Mouse (Mus musculus) lung, embryonic 15.5 days (tissue): Measurements from ENCODE around the gene Cfap77. TPM values are rescaled to one million over a fixed set of nuclear protein-coding genes. Genes with fewer than 3 reads are reported as not detected.
A peak's percentile ranks its signal among the peaks of the same experiment; 100 is the strongest.

Source experiments
- ATAC-seq: fragments of 200-750 bp; cut with Nextera tagmentation; 2 replicates; pipeline ENCODE4 v1.8.0; 2017; ENCODE audit warnings: moderate number of reproducible peaks, borderline replicate concordance; ENCODE audit not compliant: low FRiP score, low TSS enrichment; ENCODE audit errors: extremely low read depth
- H3K27ac ChIP-seq: fragments of 300-500 bp; sonication (generic); 2 replicates; pipeline ENCODE4 v1.5.1; 2015; ENCODE audit warnings: moderate library complexity, mild to moderate bottlenecking, inconsistent platforms
- H3K27me3 ChIP-seq: fragments of 300-500 bp; sonication (generic); 2 replicates; pipeline ENCODE4 v1.6.1; 2015; ENCODE audit warnings: inconsistent platforms
- H3K36me3 ChIP-seq: fragments of 300-500 bp; sonication (generic); 2 replicates; pipeline ENCODE4 v1.6.1; 2015; ENCODE audit warnings: inconsistent platforms
- H3K4me1 ChIP-seq: fragments of 300-500 bp; sonication (generic); 2 replicates; pipeline ENCODE4 v1.6.1; 2015; ENCODE audit warnings: inconsistent platforms
- H3K4me2 ChIP-seq: fragments of 300-500 bp; sonication (generic); 2 replicates; pipeline ENCODE4 v1.6.1; 2015; ENCODE audit warnings: inconsistent platforms, mild to moderate bottlenecking, moderate library complexity
- H3K4me3 ChIP-seq: fragments of 300-500 bp; sonication (generic); 2 replicates; pipeline ENCODE4 v1.5.1; 2015; ENCODE audit warnings: mild to moderate bottlenecking, inconsistent platforms
- H3K9ac ChIP-seq: fragments of 300-500 bp; sonication (generic); 2 replicates; pipeline ENCODE4 v1.6.1; 2015; ENCODE audit warnings: inconsistent platforms
- H3K9me3 ChIP-seq: fragments of 300-500 bp; sonication (generic); 2 replicates; pipeline ENCODE4 v1.6.1; 2016; ENCODE audit warnings: inconsistent platforms
- WGBS: fragments of 180-500 bp; shearing (Covaris S2); methylation state at CpG from one replicate; pipeline ENCODE4 v1.1.7; 2015; 5-methylcytosine and 5-hydroxymethylcytosine counted together
- polyA plus RNA-seq: library from polyadenylated mRNA; unstranded; fragments of >200 nt; fragmentation: Nextera tagmentation; extraction: Ambion mirVana; gene quantifications from 2 replicates; pipeline ENCODE4 v1.2.1, GENCODE M21; 2015

Cfap77 gene
- polyA plus RNA-seq, 1 experiment from 2014 or later = 0.57 TPM

DNA sequence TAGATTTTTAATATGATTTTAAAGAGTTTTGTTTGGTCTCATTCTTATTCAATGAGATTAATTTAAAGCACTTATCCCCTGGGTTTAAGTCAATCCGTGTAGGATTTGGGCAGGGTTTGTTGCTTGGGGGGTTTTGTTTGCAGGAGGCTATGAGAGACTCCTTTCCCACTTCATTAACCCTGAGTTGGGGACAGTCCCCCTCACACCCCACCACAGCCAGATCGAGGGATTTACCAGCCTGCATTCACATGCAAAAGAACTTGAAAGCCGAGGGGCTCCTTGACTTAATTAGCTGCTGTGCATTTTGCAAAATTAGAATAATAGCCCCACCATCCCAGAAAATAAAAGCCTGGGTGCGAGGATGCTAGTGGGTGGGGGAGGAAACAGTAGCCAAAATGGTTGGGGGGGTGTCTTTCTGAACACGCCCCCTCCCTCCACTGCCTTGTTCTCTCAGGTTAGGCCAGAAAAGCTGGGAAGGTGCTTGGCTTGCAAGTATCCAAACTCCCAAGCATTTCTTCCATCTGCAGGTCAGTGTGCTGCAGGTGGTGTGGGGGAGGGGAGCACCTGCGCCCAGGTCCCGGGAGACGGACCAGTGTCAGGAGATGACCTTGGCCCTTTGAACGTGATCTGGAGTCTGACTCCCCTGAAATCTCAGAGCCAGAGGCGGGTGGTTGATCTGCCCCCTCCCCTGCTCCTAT, 147.0 kb downstream of the Cfap77 start:
- H3K36me3 ChIP-seq = 0 out of 2 replicates have a peak, but pooled peaks cover 5% of the 10 kb centered on the region
- 6% methylated on average over 10 of the region's 10 CpGs for WGBS

DNA sequence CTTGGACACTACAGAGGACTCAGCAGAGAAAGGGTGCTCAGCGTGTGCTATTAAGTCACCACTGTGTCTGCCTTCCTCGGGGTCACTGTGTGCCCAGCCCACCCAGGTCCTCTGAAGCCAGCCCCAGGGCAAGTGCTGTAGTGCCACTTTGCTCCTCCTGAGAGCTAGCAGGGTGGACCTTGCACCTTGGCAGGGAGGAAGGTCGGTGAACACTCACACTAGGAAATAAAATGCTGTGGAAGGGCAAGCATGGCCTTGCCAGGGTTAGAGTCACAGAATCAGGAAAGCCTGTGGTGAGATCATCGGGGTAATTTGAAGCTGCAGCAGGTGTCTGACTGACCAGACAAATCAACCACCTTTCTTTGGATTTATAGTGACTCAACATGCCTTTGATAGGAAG, 149.3 kb downstream of the Cfap77 start:
- ATAC-seq = no peak
- H3K4me1 ChIP-seq = peaks cover 16% of the 10 kb centered on the region
- no peak overlapping the region for H3K4me3 ChIP-seq
- WGBS = 82% methylated on average over 4 of the region's 4 CpGs
- H3K4me2 ChIP-seq = no peak overlapping the region
- H3K36me3 ChIP-seq = 0 out of 2 replicates have a peak, but pooled peaks cover 5% of the 10 kb centered on the region
- H3K27me3 ChIP-seq = peaks cover 43% of the 10 kb centered on the region
- H3K9ac ChIP-seq = no peak overlapping the region
- no peak overlapping the region for H3K27ac ChIP-seq
- no peaks in the 10 kb centered on the region for H3K9me3 ChIP-seq

More for the DNA sequence above, 147.0 kb downstream of the Cfap77 start:
- Histone ChIP-seq H3K9ac (no peak overlapping the region), H3K4me3 (peak overlapping the region; percentile 12; the same call in 1 of the 2 replicates), H3K27ac (no peak overlapping the region), H3K27me3 (peaks cover 66% of the 10 kb centered on the region), H3K9me3 (no peaks in the 10 kb centered on the region), H3K4me2 (peak overlapping the region; percentile 36), H3K4me1 (peaks cover 16% of the 10 kb centered on the region)
- ATAC-seq = no peak

DNA sequence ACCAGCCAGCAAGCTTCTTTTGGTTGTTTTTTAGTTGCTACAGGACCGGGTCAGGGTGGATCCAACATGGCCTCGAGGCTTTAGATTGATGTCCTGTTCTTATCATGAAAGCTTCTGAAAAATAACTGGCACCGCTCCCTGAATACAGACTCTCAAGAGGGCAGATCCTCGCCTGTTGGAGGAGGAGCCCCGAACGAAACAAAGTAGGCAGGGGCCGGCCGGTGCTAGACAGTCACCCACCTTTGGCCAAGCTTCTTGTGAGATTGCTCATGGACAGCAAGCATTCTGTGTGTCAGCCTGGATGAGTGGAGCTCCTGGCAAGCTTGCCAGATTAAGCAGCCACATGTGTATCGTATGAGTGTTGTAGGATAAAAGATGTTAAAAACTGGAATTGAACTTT, 150.1 kb downstream of the Cfap77 start:
- Histone ChIP-seq H3K9me3 (no peaks in the 10 kb centered on the region), H3K27ac (no peak overlapping the region), H3K4me3 (no peak overlapping the region), H3K4me1 (peaks cover 16% of the 10 kb centered on the region), H3K4me2 (no peak overlapping the region), H3K9ac (no peak overlapping the region), H3K36me3 (0 out of 2 replicates have a peak, but pooled peaks cover 5% of the 10 kb centered on the region), H3K27me3 (peaks cover 36% of the 10 kb centered on the region)
- ATAC-seq = no peak
- WGBS = 78% methylated on average over 9 of the region's 9 CpGs

DNA sequence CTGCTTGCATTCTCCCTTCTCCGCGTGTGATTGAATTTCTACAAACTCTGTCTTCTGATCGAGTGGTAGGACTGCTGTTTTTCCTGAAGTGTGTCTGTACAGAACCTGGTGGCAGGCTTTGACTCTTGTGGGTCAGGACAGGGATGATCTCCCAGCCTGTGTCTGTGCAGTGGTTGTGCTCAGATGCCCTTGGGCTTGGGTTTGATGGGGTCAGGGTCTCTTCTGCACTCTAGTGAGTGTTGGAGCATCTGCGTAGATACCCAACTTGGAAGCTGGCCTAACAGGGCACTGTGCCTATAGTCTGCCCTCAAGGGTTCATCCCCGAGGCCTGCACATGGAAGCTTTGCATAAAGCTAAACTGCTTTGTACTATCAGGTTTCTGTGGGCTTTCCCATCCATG, 151.0 kb downstream of the Cfap77 start:
- no peak overlapping the region for H3K4me2 ChIP-seq
- H3K36me3 ChIP-seq = 0 out of 2 replicates have a peak, but pooled peaks cover 5% of the 10 kb centered on the region
- ATAC-seq = no peak
- no peak overlapping the region for H3K27ac ChIP-seq
- 80% methylated on average over 5 of the region's 5 CpGs for WGBS
- no peak overlapping the region for H3K9ac ChIP-seq
- H3K4me1 ChIP-seq = peaks cover 8% of the 10 kb centered on the region
- peaks cover 26% of the 10 kb centered on the region for H3K27me3 ChIP-seq
- H3K9me3 ChIP-seq = no peaks in the 10 kb centered on the region
- no peak overlapping the region for H3K4me3 ChIP-seq

DNA sequence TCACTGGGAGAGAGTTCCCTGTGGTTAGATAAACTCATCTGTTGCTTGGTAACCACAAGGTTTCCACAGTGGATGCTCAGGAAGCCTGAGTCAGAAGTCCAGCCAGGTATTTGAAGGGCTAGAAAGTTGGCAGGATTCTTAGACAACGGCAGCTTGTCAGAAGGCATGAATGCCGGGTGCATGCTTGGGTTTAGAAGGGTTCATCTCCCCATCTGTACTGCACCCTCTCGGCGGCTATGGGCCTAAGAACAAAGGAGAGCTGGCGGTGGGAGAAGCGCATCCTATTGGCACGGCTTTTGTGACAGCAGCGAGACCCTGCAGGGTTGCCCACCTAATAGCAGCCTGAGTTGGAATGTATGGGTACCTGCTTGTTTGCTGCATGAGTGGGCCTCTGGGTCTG, 152.6 kb downstream of the Cfap77 start:
- H3K27me3 ChIP-seq = peaks cover 11% of the 10 kb centered on the region
- no peak overlapping the region for H3K4me3 ChIP-seq
- H3K9me3 ChIP-seq = no peaks in the 10 kb centered on the region
- no peaks in the 10 kb centered on the region for H3K4me1 ChIP-seq
- 0 out of 2 replicates have a peak, but pooled peaks cover 5% of the 10 kb centered on the region for H3K36me3 ChIP-seq
- WGBS = 86% methylated on average over 8 of the region's 8 CpGs
- no peak overlapping the region for H3K4me2 ChIP-seq
- ATAC-seq = no peak
- no peak overlapping the region for H3K9ac ChIP-seq
- no peak overlapping the region for H3K27ac ChIP-seq

DNA sequence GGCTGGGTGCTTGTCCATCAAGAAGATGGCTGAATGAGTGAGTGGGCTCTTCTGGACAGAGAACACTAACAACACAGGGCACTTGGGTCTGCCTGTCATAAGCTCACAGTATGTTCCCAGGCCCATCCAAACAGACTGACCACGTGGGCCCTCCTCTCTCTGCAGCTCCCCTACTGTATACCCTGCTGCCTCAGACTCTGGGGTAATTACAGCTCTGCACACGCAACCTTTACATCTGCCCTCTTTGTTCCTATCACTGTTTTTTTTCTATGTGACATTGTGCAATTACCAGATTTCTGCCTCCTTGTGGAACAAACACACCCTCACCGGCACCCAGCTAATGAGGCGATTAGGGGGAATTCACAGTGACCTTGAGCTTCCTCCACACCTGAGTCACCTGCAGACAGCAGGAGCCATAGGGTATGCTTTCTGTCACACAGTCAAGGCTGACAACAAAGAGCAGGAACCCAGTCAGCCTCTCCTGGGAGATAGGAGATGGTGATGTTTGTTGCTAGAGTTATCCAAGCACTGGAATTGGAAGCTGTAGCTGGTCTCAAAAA, 157.4 kb downstream of the Cfap77 start:
- H3K4me1 ChIP-seq = peaks cover 7% of the 10 kb centered on the region
- no peak for ATAC-seq
- H3K9me3 ChIP-seq = no peaks in the 10 kb centered on the region
- H3K9ac ChIP-seq = no peak overlapping the region
- no peak overlapping the region for H3K4me2 ChIP-seq
- H3K27ac ChIP-seq = no peak overlapping the region
- no peak overlapping the region for H3K4me3 ChIP-seq
- no peaks in the 10 kb centered on the region for H3K27me3 ChIP-seq
- peaks cover 20% of the 10 kb centered on the region for H3K36me3 ChIP-seq
- WGBS = 85% methylated on average over 4 of the region's 4 CpGs

DNA sequence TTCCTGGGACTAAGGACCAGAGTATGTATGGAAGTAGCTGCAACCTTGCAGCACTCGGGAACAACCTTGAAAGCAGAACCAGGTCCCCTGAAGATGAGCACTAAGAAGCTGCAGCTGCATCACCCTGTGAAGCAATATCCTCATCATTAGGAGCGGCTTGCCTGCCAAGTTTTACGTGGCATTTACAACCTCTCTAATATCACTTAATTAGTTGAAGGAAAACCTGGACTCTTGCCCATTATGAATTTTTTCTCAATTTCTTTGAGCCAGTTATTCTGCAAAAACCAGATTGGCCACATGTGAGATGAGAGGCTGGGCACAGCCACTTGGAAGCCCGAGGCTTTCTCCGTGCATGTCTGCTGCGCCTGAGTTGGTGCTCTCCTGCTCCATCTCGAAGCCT, 159.0 kb downstream of the Cfap77 start:
- H3K4me3 ChIP-seq = no peak overlapping the region
- no peaks in the 10 kb centered on the region for H3K9me3 ChIP-seq
- no peak overlapping the region for H3K27ac ChIP-seq
- no peak for ATAC-seq
- peaks cover 25% of the 10 kb centered on the region for H3K36me3 ChIP-seq
- H3K27me3 ChIP-seq = no peaks in the 10 kb centered on the region
- H3K4me1 ChIP-seq = peaks cover 7% of the 10 kb centered on the region
- 57% methylated on average over 7 of the region's 7 CpGs for WGBS
- no peak overlapping the region for H3K9ac ChIP-seq
- no peak overlapping the region for H3K4me2 ChIP-seq

DNA sequence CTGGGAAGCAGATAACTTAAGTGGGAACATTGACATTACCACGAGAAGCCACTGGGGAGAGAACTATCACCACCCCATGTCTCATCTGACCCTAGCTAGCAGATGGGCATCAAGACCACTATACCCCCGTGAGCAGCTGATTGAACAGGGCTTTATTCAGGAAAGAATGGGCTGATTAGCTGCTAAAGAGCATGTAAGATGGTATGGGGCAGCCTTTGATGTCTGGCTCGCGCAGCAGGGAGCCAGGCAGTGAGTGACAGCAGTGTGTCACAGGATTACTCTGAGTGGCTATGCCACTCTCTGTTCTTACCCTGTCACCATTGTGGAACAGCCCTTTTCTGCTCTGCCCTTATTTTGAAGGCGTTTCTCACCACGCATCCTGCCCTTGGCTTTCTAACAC, 161.3 kb downstream of the Cfap77 start:
- H3K4me2 ChIP-seq = no peak overlapping the region
- H3K9me3 ChIP-seq = no peaks in the 10 kb centered on the region
- peaks cover 7% of the 10 kb centered on the region for H3K4me1 ChIP-seq
- H3K36me3 ChIP-seq = peaks cover 32% of the 10 kb centered on the region
- no peak overlapping the region for H3K27ac ChIP-seq
- WGBS = 67% methylated on average over 6 of the region's 6 CpGs
- H3K9ac ChIP-seq = no peak overlapping the region
- ATAC-seq = no peak
- H3K27me3 ChIP-seq = no peaks in the 10 kb centered on the region
- no peak overlapping the region for H3K4me3 ChIP-seq

DNA sequence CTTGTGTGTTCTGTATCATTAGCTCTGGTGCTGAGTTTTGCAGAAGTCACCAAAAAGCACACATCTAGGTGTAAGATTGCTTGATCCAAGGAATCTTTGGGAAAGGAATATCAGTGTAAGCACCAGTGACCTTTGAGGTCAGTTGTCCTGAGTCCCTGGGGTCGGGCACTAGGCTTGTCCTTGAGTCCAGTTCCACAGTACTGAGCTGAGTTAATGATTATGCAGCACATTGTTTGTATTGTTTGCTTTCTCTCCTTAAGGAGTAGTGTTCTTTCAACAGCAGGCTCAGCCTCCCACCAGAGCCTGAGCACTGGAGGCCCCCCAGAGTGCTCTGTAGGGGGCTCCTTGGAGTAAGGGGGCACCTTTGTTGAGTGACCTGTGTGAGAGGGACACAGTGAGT, 162.1 kb downstream of the Cfap77 start:
- H3K4me3 ChIP-seq = no peak overlapping the region
- H3K9ac ChIP-seq = no peak overlapping the region
- H3K4me2 ChIP-seq = no peak overlapping the region
- no peaks in the 10 kb centered on the region for H3K27me3 ChIP-seq
- peaks cover 36% of the 10 kb centered on the region for H3K36me3 ChIP-seq
- peaks cover 7% of the 10 kb centered on the region for H3K4me1 ChIP-seq
- WGBS = 33% methylated on average over 1 of the region's 1 CpGs
- no peak overlapping the region for H3K27ac ChIP-seq
- H3K9me3 ChIP-seq = no peaks in the 10 kb centered on the region
- no peak for ATAC-seq

DNA sequence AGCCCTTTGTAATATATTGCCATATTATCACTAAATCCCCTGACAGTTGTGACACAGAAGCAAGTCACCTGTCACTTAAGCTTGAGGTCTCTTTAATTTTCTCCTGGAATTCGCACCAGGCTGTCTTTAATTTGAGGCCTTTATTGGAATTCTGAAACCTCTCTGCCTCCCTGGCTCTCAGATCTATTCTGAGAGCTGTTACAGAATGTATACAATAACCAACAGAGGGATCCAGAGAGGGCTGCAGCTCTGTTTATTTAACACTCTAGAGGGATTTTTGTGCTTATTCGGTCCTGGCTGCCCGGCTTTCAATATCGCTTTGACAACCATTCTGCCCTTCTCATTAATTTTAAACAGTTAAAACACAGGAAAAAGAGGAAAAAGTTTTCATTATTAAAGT, 170.0 kb downstream of the Cfap77 start:
- Histone ChIP-seq H3K36me3 (peaks cover 32% of the 10 kb centered on the region; the same call in 1 of the 2 replicates), H3K9me3 (no peaks in the 10 kb centered on the region), H3K4me1 (no peaks in the 10 kb centered on the region), H3K4me2 (no peak overlapping the region), H3K27me3 (no peaks in the 10 kb centered on the region), H3K9ac (no peak overlapping the region), H3K27ac (no peak overlapping the region), H3K4me3 (no peak overlapping the region)
- ATAC-seq = no peak
- 30% methylated on average over 4 of the region's 4 CpGs for WGBS

DNA sequence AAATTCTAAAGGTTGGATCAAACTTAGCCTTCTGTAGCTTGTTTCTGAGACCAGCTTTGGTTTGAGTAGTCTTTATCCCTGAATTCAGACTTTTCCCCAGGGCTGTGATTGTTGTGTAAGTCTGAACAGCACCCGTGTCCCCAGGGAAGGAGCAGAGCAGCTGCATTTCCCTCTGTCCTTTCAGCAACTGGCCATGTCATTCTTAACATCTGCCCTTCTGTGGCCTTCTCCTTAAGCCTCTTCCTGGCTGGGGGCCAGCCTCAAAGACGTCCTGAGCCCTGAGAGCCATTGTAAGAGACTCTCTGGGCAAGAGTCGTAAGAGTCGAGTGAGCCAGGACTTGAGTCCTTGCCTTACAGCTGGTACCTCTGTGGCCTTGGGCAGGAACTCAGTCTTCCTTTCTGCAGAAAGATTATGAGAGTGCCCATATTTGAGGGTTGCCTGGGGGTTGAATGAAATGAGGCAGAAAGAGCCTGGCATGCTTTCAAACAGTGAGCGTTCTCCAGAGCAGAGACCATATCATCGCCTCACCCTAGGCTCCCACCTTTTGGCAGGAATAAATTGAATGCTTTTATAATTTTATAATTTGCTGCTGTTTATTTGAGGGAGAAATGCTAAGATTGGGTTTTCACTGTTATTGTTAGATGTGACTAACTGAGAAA, 171.9 kb downstream of the Cfap77 start:
- Histone ChIP-seq H3K4me3 (no peak overlapping the region), H3K4me2 (no peak overlapping the region), H3K9ac (no peak overlapping the region), H3K27me3 (no peaks in the 10 kb centered on the region), H3K4me1 (no peaks in the 10 kb centered on the region), H3K27ac (no peak overlapping the region), H3K9me3 (no peaks in the 10 kb centered on the region), H3K36me3 (peaks cover 21% of the 10 kb centered on the region; the same call in 1 of the 2 replicates)
- no peak for ATAC-seq
- 64% methylated on average over 6 of the region's 6 CpGs for WGBS

DNA sequence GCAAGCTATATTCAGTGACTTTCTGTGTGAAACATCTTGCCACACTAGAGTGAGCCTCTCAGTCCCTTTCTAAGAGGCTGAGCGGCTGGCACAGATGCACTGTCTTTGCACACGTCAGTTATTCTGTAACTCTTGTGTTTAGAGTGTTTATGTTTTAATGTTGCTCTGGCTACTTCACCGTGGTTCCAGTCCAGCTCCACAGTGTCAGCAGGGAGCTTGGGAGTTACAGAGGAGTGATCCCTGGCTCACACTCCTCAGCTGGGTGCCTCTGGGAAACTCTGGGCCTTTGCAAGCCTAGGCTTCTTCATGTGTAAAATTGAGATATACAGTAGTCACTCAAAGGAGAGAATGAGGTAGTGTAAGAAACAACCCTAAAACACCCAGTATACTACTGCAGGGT, 172.8 kb downstream of the Cfap77 start:
- Histone ChIP-seq H3K9me3 (no peaks in the 10 kb centered on the region), H3K4me2 (no peak overlapping the region), H3K4me1 (no peaks in the 10 kb centered on the region), H3K27me3 (no peaks in the 10 kb centered on the region), H3K9ac (no peak overlapping the region), H3K27ac (no peak overlapping the region), H3K36me3 (peaks cover 21% of the 10 kb centered on the region; the same call in 1 of the 2 replicates), H3K4me3 (no peak overlapping the region)
- WGBS = 75% methylated on average over 3 of the region's 3 CpGs
- ATAC-seq = no peak
